Mouse (Mus musculus) stomach, embryonic 15.5 days (tissue): ENCODE measurements around the gene Zfp366. TPM values are rescaled to one million over a fixed set of nuclear protein-coding genes. Genes with fewer than 3 reads are reported as not detected.
"Not testable (repeated sequence)": the region's sequence is repeated elsewhere in the genome, so short reads cannot be mapped to it uniquely, and the experiment has no call there.

Source experiments
- ATAC-seq: fragments of 200-750 bp; cut with Nextera tagmentation; 2 replicates; pipeline ENCODE4 v1.8.0; 2017; ENCODE audit warnings: low read depth, moderate number of reproducible peaks, moderate TSS enrichment; ENCODE audit not compliant: insufficient read depth, low FRiP score
- H3K27ac ChIP-seq: fragments of 300-500 bp; sonication (generic); 2 replicates; pipeline ENCODE4 v1.5.1; 2015; ENCODE audit warnings: mild to moderate bottlenecking, inconsistent platforms
- H3K27me3 ChIP-seq: fragments of 300-500 bp; sonication (generic); replicated peaks from 2 replicates; pipeline ENCODE4 v1.6.1; 2015; ENCODE audit warnings: inconsistent platforms
- H3K36me3 ChIP-seq: fragments of 300-500 bp; sonication (generic); 2 replicates; pipeline ENCODE4 v1.6.1; 2015; ENCODE audit warnings: inconsistent platforms
- H3K4me1 ChIP-seq: fragments of 300-500 bp; sonication (generic); 2 replicates; pipeline ENCODE4 v1.6.1; 2015; ENCODE audit warnings: inconsistent platforms
- H3K4me2 ChIP-seq: fragments of 300-500 bp; sonication (generic); 2 replicates; pipeline ENCODE4 v1.6.1; 2015; ENCODE audit warnings: mild to moderate bottlenecking, inconsistent platforms
- H3K4me3 ChIP-seq: fragments of 300-500 bp; sonication (generic); replicated peaks from 2 replicates; pipeline ENCODE4 v1.5.1; 2015; ENCODE audit warnings: inconsistent platforms
- H3K9ac ChIP-seq: fragments of 300-500 bp; sonication (generic); 2 replicates; pipeline ENCODE4 v1.6.1; 2015; ENCODE audit warnings: inconsistent platforms
- H3K9me3 ChIP-seq: fragments of 300-500 bp; sonication (generic); 2 replicates; pipeline ENCODE4 v1.6.1; 2016; ENCODE audit warnings: inconsistent platforms
- WGBS: fragments of 180-500 bp; shearing (Covaris S2); methylation state at CpG from one replicate; pipeline ENCODE4 v1.1.7; 2015; 5-methylcytosine and 5-hydroxymethylcytosine counted together
- polyA plus RNA-seq: library from polyadenylated mRNA; unstranded; fragments of >200 nt; fragmentation: Nextera tagmentation; extraction: Ambion mirVana; gene quantifications from 2 replicates; pipeline ENCODE4 v1.2.1, GENCODE M21; 2015

The Zfp366 gene
- polyA plus RNA-seq, 1 experiment from 2014 or later: 0.57 TPM

DNA sequence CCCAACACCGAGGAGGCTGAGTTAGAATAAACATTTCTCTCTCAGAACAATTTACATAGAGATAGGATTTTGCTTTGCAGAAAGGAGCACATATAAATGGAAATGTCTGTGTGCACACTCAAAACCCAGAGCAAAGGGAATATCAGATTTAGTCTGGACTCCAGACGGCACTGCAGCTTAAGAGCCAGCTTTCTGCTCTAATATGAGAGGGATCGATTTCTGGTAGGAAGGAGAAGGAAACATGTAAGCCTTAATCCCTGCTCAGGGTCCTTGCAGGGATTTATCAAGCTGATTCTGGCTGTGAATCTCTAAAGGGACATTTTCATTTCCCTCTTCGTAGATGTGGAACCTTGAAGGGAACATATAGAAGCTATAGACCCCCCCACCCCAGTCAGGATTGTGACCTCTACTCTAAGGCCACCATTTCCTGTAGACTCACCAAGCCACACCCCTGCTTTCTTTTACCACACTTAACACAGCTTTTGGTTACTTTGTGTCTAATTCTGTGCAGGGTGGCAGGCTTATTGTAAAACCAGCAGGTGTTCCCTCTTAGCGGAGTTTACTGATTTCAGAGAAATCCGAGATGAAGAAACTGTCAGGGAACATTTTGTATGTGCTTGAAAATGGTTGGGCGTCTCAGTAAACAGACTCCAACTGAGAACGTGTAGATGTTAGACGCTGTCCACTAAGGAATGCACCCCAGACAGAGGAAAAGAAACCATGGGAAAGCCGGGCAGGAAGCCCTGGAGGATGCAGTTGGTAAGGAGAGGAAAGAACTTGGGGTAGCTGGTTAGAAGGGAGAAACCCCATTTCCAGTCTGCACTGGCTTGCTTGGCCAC, 20.9 kb upstream of the Zfp366 start:
- Histone ChIP-seq H3K4me1 (peaks cover 12% of the 10 kb centered on the region; the same call in 1 of the 2 replicates), H3K27ac (peak overlapping the region; percentile 28; the same call in 1 of the 2 replicates), H3K36me3 (no peaks in the 10 kb centered on the region), H3K9ac (no peak overlapping the region), H3K4me3 (no peak overlapping the region), H3K9me3 (no peaks in the 10 kb centered on the region), H3K27me3 (no peaks in the 10 kb centered on the region), H3K4me2 (no peak overlapping the region)
- 18% methylated on average over 10 of the region's 10 CpGs for WGBS
- no peak for ATAC-seq

DNA sequence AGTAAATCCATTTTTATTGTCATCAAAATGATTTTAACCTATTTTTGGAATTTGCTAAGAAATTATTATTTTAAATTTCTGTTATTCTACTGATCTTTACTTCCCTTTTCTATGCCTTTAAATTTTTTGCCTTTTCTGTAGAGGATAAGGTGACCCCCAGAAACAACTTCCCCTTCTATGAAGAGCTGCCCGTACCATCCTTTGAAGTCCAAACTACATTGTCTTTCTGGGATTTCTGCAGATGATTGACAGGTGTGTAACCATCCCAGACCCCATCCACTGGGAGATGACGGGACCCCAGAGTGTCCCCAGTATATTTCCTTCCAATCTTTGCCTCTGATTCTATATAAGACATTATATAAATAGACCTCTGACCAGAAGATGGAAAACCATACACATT, 20.3 kb upstream of the Zfp366 start:
- WGBS: 67% methylated on average over 2 of the region's 2 CpGs
- Histone ChIP-seq H3K4me2 (no peak overlapping the region), H3K27me3 (no peaks in the 10 kb centered on the region), H3K36me3 (no peaks in the 10 kb centered on the region), H3K9me3 (no peaks in the 10 kb centered on the region), H3K27ac (no peak overlapping the region), H3K9ac (no peak overlapping the region), H3K4me1 (peaks cover 12% of the 10 kb centered on the region; the same call in 1 of the 2 replicates), H3K4me3 (no peak overlapping the region)
- no peak for ATAC-seq

DNA sequence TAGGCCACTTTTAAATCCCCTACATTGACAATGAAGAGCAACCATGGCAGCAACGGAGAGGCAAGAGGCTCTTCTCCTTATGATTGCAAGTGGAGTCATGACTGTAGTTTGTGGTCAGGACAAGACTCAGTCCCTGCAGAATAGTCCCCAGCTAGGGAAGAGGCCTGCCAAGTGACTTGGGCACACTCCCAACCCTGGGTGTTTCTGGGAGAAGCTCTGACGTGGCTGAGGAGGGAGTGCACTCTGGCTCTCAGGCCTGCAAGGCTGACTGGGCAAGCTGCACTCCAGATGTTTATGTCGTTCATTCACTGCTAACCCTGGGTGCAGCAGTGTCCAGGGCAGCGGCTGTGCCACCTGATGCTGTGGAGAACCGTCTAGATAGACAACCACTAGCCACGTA, 15.2 kb upstream of the Zfp366 start:
- no peaks in the 10 kb centered on the region for H3K9me3 ChIP-seq
- WGBS: 70% methylated on average over 6 of the region's 6 CpGs

DNA sequence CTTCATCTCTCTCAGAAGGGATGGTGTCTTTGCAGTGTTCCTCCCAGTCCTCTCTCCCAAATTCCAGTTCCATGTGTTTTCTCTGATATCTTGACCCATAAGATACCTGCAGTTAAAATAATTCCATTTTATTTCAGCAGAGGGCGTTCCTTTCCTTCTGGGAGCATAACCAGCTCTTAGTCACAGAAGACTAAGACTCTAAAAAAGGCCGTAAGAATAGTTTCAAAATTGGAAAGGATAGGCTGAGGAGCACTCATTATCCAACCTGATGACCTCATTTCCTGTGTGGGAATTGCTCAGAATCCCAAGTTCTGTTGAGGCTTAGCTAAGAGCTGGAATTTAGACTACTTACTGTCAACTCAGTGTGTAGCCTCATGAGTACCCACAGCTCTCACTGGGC, 14.3 kb upstream of the Zfp366 start:
- Histone ChIP-seq H3K4me1 (no peaks in the 10 kb centered on the region), H3K9ac (no peak overlapping the region), H3K4me2 (no peak overlapping the region), H3K9me3 (no peaks in the 10 kb centered on the region), H3K27ac (no peak overlapping the region), H3K4me3 (no peak overlapping the region), H3K27me3 (no peaks in the 10 kb centered on the region), H3K36me3 (no peaks in the 10 kb centered on the region)
- no peak for ATAC-seq
- 45% methylated on average over 2 of the region's 2 CpGs for WGBS

More for the DNA sequence above, 15.2 kb upstream of the Zfp366 start:
- Histone ChIP-seq H3K27me3 (no peaks in the 10 kb centered on the region), H3K36me3 (no peaks in the 10 kb centered on the region), H3K4me2 (no peak overlapping the region), H3K9ac (no peak overlapping the region), H3K4me1 (no peaks in the 10 kb centered on the region), H3K4me3 (no peak overlapping the region), H3K27ac (no peak overlapping the region)
- ATAC-seq: no peak

DNA sequence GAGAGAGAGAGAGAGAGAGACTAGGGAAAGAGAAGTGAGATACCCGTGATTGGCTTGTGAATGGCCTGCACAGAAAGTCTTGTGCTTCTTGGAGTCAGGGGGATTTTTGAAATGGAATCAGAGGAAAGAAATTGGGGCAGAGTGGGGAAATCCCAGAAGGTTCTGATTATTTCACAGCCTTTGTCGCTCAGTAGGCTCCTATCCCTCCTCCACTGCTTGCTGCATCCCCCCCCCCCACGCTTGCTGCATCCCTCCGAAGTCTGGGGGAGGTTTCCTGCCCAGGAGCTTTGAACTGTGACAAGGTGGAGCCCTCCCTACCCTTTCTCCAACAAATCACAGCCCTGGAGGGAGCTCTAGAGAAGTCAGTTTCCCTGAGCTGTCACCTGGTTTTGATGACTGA, 10.8 kb upstream of the Zfp366 start:
- no peak for ATAC-seq

DNA sequence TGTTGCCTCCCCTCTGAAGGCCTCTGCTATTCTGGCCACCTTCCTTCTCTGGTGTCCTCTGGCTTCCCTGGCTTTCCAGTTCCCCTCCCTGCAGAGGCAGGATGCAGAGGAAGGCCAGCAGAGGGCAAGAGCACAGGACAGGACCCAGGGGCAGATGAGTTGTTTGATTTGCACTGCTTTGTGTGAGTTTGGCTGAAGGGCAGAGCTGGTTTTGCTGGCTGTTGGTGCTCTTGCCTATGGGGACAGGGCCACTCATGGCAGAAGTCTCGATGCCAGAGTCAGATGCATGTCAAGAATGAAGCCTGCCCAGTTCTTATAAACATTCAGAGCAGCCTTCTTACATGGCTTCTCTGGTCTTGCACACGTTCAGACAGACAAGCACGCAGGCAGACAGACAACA, 1.8 kb upstream of the Zfp366 start:
- not testable (repeated sequence) for H3K27me3 ChIP-seq, H3K4me2 ChIP-seq, H3K27ac ChIP-seq, H3K4me3 ChIP-seq, H3K36me3 ChIP-seq, H3K4me1 ChIP-seq, H3K9me3 ChIP-seq, ATAC-seq, H3K9ac ChIP-seq
- 85% methylated on average over 3 of the region's 3 CpGs for WGBS

More for the DNA sequence above, 10.8 kb upstream of the Zfp366 start:
- no peak overlapping the region for H3K27ac ChIP-seq
- H3K9me3 ChIP-seq: no peaks in the 10 kb centered on the region
- H3K27me3 ChIP-seq: no peaks in the 10 kb centered on the region
- no peak overlapping the region for H3K9ac ChIP-seq
- H3K4me1 ChIP-seq: no peaks in the 10 kb centered on the region
- H3K4me3 ChIP-seq: no peak overlapping the region
- H3K36me3 ChIP-seq: no peaks in the 10 kb centered on the region
- 55% methylated on average over 4 of the region's 4 CpGs for WGBS
- no peak overlapping the region for H3K4me2 ChIP-seq

DNA sequence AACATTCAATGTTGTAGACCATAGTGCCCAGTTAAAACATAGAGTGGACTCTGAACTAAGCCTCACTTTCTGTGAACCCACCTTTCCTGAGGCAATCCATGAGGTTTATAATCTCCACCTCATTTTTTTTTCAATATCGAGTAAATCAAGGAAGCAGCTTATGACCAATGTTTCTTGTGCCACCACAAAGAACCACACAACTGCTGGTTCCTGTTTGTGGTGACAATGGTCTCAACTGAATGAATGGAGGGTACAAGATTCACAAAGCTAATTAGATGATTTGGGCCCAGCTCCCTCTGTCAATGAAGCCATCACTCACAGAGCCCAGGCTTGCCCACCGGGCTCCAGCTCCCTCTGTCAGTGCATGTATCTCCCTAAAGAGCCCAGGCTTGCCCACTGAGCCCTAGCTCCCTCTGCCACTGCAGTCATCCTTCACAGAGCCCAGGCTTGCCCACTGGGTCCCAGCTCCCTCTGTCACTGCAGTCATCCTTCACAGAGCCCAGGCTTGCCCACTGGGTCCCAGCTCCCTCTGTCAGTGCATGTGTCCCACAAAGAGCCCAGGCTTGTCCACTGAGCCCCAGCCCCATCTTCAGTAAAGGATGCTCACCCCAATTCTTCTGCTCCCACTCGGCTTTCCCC, 1.2 kb upstream of the Zfp366 start:
- H3K27me3 ChIP-seq: no peaks in the 10 kb centered on the region
- H3K4me2 ChIP-seq: no peak overlapping the region
- no peak overlapping the region for H3K9ac ChIP-seq
- no peak for ATAC-seq
- H3K4me3 ChIP-seq: no peak overlapping the region
- no peak overlapping the region for H3K27ac ChIP-seq
- H3K4me1 ChIP-seq: no peaks in the 10 kb centered on the region
- no peaks in the 10 kb centered on the region for H3K9me3 ChIP-seq
- H3K36me3 ChIP-seq: no peaks in the 10 kb centered on the region
- WGBS: 76% methylated on average over 3 of the region's 3 CpGs

DNA sequence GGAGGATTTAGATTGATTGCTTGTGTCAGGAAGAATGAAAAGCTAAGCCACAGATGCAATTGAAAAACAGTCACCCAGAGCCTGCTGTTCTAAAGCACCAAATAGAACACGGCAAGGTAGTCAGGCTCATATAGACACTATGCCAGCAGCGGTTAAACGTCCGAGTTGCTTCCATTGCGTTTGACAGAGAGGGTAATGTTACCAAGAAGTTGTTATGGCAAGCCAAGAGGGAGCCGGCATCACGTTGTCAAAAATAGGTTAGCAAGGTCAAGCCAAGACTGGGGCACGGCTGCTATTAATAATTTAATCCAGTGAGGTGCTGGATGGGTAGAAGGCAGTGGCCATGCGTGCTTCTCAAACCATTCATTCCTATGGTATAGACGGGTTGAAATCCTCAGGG, 950 bp downstream of the Zfp366 start:
- Histone ChIP-seq H3K27me3 (no peaks in the 10 kb centered on the region), H3K4me3 (peak overlapping the region; percentile 4; the same call in 1 of the 2 replicates), H3K9me3 (no peaks in the 10 kb centered on the region), H3K4me1 (no peaks in the 10 kb centered on the region), H3K36me3 (no peaks in the 10 kb centered on the region), H3K27ac (no peak overlapping the region), H3K4me2 (no peak overlapping the region), H3K9ac (no peak overlapping the region)
- no peak for ATAC-seq
- 72% methylated on average over 10 of the region's 10 CpGs for WGBS

DNA sequence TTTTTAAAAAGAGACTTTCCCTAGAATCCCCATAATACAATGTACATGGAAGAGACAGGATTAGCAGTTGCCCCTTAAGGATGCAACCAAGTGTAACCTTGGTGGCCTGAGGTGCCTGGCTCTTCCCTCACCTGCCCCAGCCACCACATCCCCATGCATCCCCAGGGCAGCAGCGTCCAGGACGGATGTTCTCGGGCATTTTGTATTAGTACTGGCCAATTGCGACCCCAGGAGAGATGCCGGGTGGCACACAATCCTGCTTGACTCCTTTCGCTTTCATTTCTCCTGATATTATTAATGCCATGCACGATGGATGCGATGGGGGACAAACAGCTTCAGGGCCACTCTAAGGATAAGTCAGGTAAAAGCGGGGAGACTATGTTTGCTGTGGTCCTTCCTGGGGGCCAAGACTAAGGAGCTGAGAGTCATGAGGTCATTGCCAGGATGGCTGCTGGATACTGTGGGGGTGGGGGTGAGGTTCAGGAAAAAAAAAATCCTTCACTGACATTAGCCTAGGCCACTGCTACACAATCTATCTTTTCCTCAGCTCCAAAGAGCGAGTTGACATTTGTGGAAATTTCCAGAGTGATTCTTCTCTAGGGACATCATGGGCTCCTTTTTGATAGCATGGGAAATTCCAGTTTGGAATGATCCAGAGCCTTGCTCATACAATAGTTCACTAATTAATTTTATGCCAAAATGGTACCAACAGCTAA, 1.7 kb downstream of the Zfp366 start:
- no peaks in the 10 kb centered on the region for H3K36me3 ChIP-seq
- H3K9me3 ChIP-seq: no peaks in the 10 kb centered on the region
- no peak overlapping the region for H3K4me2 ChIP-seq
- no peaks in the 10 kb centered on the region for H3K4me1 ChIP-seq
- H3K9ac ChIP-seq: no peak overlapping the region
- no peak overlapping the region for H3K27ac ChIP-seq
- 91% methylated on average over 10 of the region's 10 CpGs for WGBS
- no peaks in the 10 kb centered on the region for H3K27me3 ChIP-seq
- H3K4me3 ChIP-seq: 0 out of 2 replicates have a peak overlapping the region, but pooled peaks have one; percentile 14
- no peak for ATAC-seq

DNA sequence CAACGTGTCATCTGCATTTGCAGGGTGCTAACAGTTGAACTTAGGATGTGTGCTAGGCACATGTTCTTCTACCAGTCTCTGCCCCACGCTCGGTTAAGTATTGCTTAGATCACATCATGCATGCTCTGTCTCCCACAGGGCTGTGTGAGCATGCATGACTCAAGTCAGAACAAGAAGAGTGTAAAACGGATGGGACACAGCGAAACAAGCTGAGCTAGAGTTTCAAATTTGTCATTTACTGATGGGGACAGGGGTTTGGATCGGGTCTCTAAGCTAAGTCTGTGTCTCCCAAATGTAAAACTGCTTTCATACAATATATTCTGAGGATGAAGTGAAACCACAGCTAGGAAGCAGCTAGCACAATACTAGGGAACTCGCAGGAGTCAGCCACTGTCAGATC, 2.2 kb downstream of the Zfp366 start:
- no peak for ATAC-seq
- 80% methylated on average over 7 of the region's 7 CpGs for WGBS
- Histone ChIP-seq H3K27me3 (no peaks in the 10 kb centered on the region), H3K9me3 (no peaks in the 10 kb centered on the region), H3K4me2 (no peak overlapping the region), H3K4me3 (no peak overlapping the region), H3K27ac (no peak overlapping the region), H3K4me1 (no peaks in the 10 kb centered on the region), H3K36me3 (no peaks in the 10 kb centered on the region), H3K9ac (no peak overlapping the region)

DNA sequence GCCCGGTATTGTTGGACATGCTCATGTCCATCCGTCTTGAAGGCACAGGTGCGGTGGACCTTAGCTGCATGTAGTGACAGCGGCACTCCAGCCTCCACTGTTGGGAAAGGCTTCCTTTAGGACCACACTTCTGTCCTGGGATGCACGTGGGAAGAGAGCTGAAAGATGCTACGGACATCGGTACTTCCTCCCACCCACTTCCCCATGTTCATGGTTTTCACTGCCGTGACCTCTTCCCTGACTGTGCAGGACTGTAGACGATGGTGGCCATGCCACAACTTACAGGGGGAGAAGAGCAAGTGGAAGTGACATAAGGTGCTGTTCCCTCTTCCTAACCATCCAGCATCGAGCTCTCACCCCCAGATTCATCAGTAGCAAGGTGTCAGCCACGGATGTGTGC, 2.8 kb downstream of the Zfp366 start:
- ATAC-seq: no peak
- no peaks in the 10 kb centered on the region for H3K27me3 ChIP-seq
- WGBS: 80% methylated on average over 11 of the region's 11 CpGs

DNA sequence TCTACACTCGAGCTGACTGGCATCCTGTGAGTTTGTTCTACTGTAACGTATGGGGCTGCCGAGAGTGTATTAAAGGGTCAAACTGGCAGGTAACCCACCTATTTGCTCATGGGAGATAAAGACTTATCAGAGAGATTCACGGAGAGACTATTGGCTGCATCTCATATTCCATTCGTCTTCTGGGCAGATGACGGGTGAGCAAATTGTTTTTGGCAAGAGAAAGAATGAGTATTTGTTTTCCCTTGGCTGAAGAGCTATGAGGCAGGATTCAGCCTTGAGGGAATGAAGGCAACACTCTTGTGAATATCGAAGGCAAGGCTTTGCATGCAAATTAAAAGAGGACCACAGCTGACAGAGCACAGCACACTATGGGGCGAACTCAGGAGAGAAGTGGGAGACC, 4.0 kb downstream of the Zfp366 start:
- 57% methylated on average over 8 of the region's 8 CpGs for whole genome bisulfite sequencing
- Histone ChIP-seq H3K9me3 (no peaks in the 10 kb centered on the region), H3K27ac (no peak overlapping the region), H3K27me3 (no peaks in the 10 kb centered on the region), H3K4me2 (no peak overlapping the region), H3K4me3 (no peak overlapping the region), H3K9ac (no peak overlapping the region), H3K4me1 (no peaks in the 10 kb centered on the region), H3K36me3 (no peaks in the 10 kb centered on the region)
- no peak for ATAC-seq

More for the DNA sequence above, 2.8 kb downstream of the Zfp366 start:
- H3K9me3 ChIP-seq: no peaks in the 10 kb centered on the region
- no peaks in the 10 kb centered on the region for H3K36me3 ChIP-seq
- H3K27ac ChIP-seq: no peak overlapping the region
- no peaks in the 10 kb centered on the region for H3K4me1 ChIP-seq
- H3K9ac ChIP-seq: no peak overlapping the region
- no peak overlapping the region for H3K4me3 ChIP-seq
- no peak overlapping the region; the same call in 1 of the 2 replicates for H3K4me2 ChIP-seq
